ENCODE assay signal across 18 mouse cellular contexts in genomic region chr1:171791491-171791890, GRCm38 (mm10). TPM values are rescaled to one million over a fixed set of nuclear protein-coding genes. Genes with fewer than 3 reads are reported as not detected.
DNase-seq lines count a peak whose midpoint lies in the region; TF ChIP-seq lines count a peak whose summit lies in the region.
"Had no signal": no experiment of that assay in that cellular context is flagged by ENCODE, and none has a peak within 500 bp of the region (broad histone marks: within the 10 kb centered on the region; RNA-seq: fewer than 3 reads in every experiment).

No protein-coding gene starts in this region.

- H3K4me3 ChIP-seq in layer of hippocampus, adult 2 months = no peak overlapping the region
- H3K4me3 ChIP-seq: embryonic facial prominence, embryonic 10.5 days; forebrain, embryonic 13.5 days; heart, embryonic 13.5 days; hindbrain, embryonic 15.5 days had no signal

- TF ChIP-seq CTCF in layer of hippocampus, adult 2 months (conservative IDR thresholded peaks at IDR 0.05) = no peak

- DNase-seq in layer of hippocampus, adult 2 months (ENCODE audit: low spot score in 2 of 2) = no peak
- no peak for DNase-seq in layer of hippocampus, postnatal 10 days (ENCODE audit: low spot score in 2 of 2)
- peak; percentile 59 for DNase-seq in right cerebral cortex, adult 18-20 months
- DNase-seq in right cerebral cortex, postnatal 4 days = no peak
- DNase-seq in left cerebral cortex, postnatal 14 days (ENCODE audit: low spot score in 2 of 2) = peak; percentile 28 to 52
- DNase-seq in adrenal gland, postnatal 10 days = no peak
- DNase-seq in adrenal gland, adult 2 months = no peak
- DNase-seq: adrenal gland, adult 8-10 months; cerebellum, adult 11-12 months; cerebellum, adult 9-10 months; cerebellum, postnatal 36 days; forebrain, postnatal 0 days; gastrocnemius, postnatal 14 days; heart, postnatal 36 days had no signal

- peak overlapping the region; percentile 15; the same call in 1 of the 2 replicates for H3K27ac ChIP-seq in layer of hippocampus, adult 2 months
- H3K27ac ChIP-seq: embryonic facial prominence, embryonic 10.5 days; forebrain, embryonic 13.5 days; heart, embryonic 13.5 days; hindbrain, embryonic 15.5 days had no signal

- intact Hi-C loops in left cerebral cortex, postnatal 14 days (cut with DNase I) = no loop called here

RNA-seq across cellular contexts. Expression of gene Slamf1, which starts 24.6 kb away (rescaled TPM):
- under 1 TPM; 0.10 TPM for total RNA-seq in layer of hippocampus, adult 2 months (2021)
- under 1 TPM; 0.21 to 0.22 TPM for total RNA-seq in layer of hippocampus, postnatal 10 days (2021)
- total RNA-seq in left cerebral cortex, postnatal 14 days (2021) = under 1 TPM; 0.63 to 0.68 TPM
- total RNA-seq in adrenal gland, postnatal 10 days (2021) = under 1 TPM; 0.45 to 0.54 TPM
- total RNA-seq in adrenal gland, adult 2 months (2021) = not detected
- 0.09 TPM in 1 of 2 replicates, not detected in the other for polyA plus RNA-seq in adrenal gland, adult 2 months (2012; rRNA removed)
- total RNA-seq: gastrocnemius, postnatal 14 days had no signal

RNA-seq across cellular contexts. Expression of gene Cd84, which starts 48.0 kb away (rescaled TPM):
- total RNA-seq in layer of hippocampus, adult 2 months (2021) = 1 to 10 TPM; 1.9 to 2.1 TPM
- 1 to 10 TPM; 1.8 to 2.0 TPM for total RNA-seq in layer of hippocampus, postnatal 10 days (2021)
- 1 to 10 TPM; 1.8 to 2.0 TPM for total RNA-seq in left cerebral cortex, postnatal 14 days (2021)
- 1 to 10 TPM; 5.3 to 6.2 TPM for total RNA-seq in adrenal gland, postnatal 10 days (2021)
- total RNA-seq in adrenal gland, adult 2 months (2021) = 1 to 10 TPM; 4.6 to 5.8 TPM
- polyA plus RNA-seq in adrenal gland, adult 2 months (2012; rRNA removed) = 0.42 and 0.79 TPM in 2 replicates

Comparison
In these comparisons a context has a peak if more than half of its experiments do, and no peak if none do; other contexts are left out.
1. DNase-seq: peak in right cerebral cortex, adult 18-20 months (single experiment) and left cerebral cortex, postnatal 14 days (2 of 2); none in layer of hippocampus, adult 2 months (0 of 2), layer of hippocampus, postnatal 10 days (0 of 2), right cerebral cortex, postnatal 4 days (single experiment), adrenal gland, postnatal 10 days (single experiment) and adrenal gland, adult 2 months (single experiment).